Mouse (Mus musculus) stomach, embryonic 16.5 days (tissue): ENCODE measurements at regions not wholly inside any gene's neighbourhood (a gene's known extent, or its start where the extent isn't known, plus 50 kb on each side); places are given as distances from the start of the nearest gene placed in this dataset.
A peak's percentile ranks its signal among the peaks of the same experiment; 100 is the strongest.

Experiments used
- ATAC-seq: fragments of 200-750 bp; cut with Nextera tagmentation; 2 replicates; pipeline ENCODE4 v1.8.0; 2017; ENCODE audit warnings: moderate number of reproducible peaks, moderate TSS enrichment; ENCODE audit not compliant: insufficient read depth, low FRiP score
- H3K27ac ChIP-seq: fragments of 300-500 bp; sonication (generic); 2 replicates; pipeline ENCODE4 v1.5.1; 2014; ENCODE audit warnings: low read length
- H3K27me3 ChIP-seq: fragments of 300-500 bp; sonication (generic); 2 replicates; pipeline ENCODE4 v1.6.1; 2014; ENCODE audit warnings: low read length, control low read depth, mixed read lengths; ENCODE audit not compliant: control insufficient read depth, insufficient read depth
- H3K36me3 ChIP-seq: fragments of 300-500 bp; sonication (generic); 2 replicates; pipeline ENCODE4 v1.6.1; 2014; ENCODE audit warnings: low read length; ENCODE audit not compliant: control insufficient read depth, insufficient read depth
- H3K4me1 ChIP-seq: fragments of 300-500 bp; sonication (generic); 2 replicates; pipeline ENCODE4 v1.6.1; 2014; ENCODE audit warnings: low read length, control low read depth, mixed read lengths; ENCODE audit not compliant: control insufficient read depth, insufficient read depth
- H3K4me2 ChIP-seq: fragments of 300-500 bp; sonication (generic); 2 replicates; pipeline ENCODE4 v1.6.1; 2014; ENCODE audit warnings: low read depth, low read length, mixed read lengths
- H3K4me3 ChIP-seq: fragments of 300-500 bp; sonication (generic); replicated peaks from 2 replicates; pipeline ENCODE4 v1.5.1; 2014; ENCODE audit warnings: mild to moderate bottlenecking, low read length
- H3K9ac ChIP-seq: fragments of 300-500 bp; sonication (generic); 2 replicates; pipeline ENCODE4 v1.6.1; 2014; ENCODE audit warnings: low read length
- H3K9me3 ChIP-seq: fragments of 300-500 bp; sonication (generic); replicated peaks from 2 replicates; pipeline ENCODE4 v1.6.1; 2016; ENCODE audit warnings: low read length, control low read depth; ENCODE audit not compliant: control insufficient read depth
- WGBS: fragments of 180-500 bp; shearing (Covaris S2); extraction: QIAGEN DNeasy Blood & Tissue Kit; methylation state at CpG from one replicate; pipeline ENCODE4 v1.1.7; 2014; 5-methylcytosine and 5-hydroxymethylcytosine counted together

DNA sequence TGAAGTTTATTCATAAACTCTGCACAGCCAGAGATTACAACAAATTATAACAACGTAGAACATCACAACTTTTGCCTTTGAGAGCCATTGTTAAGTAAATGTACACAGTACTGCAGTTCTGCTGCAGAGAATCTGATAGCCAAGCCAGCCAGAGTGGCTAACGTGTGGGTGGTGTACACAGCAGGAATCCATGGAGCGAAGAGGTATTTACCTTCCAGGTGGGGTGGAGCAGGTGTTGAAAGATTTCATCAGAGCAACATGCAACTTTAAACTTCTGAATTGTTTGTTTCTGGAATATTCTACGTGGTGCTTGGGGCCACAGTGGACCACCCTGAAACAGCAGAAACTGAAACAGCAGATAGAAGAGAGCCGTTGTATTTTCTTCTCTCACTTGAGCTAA, 88.4 kb upstream of the Mgme1 start:
- no peaks in the 10 kb centered on the region for H3K9me3 ChIP-seq
- no peak overlapping the region for H3K4me3 ChIP-seq
- H3K27me3 ChIP-seq = no peaks in the 10 kb centered on the region
- no peak overlapping the region for H3K27ac ChIP-seq
- WGBS = 51% methylated on average over 5 of the region's 5 CpGs
- no peak overlapping the region for H3K4me2 ChIP-seq
- peak; percentile 74; the same call in 1 of the 2 replicates for ATAC-seq
- H3K4me1 ChIP-seq = peaks cover 6% of the 10 kb centered on the region
- H3K36me3 ChIP-seq = no peaks in the 10 kb centered on the region
- H3K9ac ChIP-seq = no peak overlapping the region

DNA sequence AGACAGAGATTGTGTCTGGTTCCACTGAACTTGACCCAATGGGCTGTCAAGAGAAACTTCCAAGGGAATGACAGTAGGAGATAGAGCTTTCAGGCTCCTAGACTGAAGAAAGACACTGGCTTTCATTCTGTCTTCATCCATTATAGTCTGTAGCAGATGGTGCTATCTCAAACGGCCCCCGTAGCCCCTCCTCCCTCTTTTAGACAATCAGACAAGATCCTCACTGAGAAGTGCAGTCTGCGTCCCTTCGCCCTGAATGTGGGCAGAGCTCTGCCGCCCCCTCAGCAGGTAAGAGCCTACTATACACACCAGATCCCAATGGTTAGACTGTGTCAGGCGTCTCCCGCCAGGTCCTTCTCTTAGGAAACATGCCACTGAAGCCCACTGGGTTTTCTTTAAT, 87.9 kb upstream of the Mgme1 start:
- Histone ChIP-seq H3K27ac (no peak overlapping the region), H3K9ac (no peak overlapping the region), H3K27me3 (no peaks in the 10 kb centered on the region)

DNA sequence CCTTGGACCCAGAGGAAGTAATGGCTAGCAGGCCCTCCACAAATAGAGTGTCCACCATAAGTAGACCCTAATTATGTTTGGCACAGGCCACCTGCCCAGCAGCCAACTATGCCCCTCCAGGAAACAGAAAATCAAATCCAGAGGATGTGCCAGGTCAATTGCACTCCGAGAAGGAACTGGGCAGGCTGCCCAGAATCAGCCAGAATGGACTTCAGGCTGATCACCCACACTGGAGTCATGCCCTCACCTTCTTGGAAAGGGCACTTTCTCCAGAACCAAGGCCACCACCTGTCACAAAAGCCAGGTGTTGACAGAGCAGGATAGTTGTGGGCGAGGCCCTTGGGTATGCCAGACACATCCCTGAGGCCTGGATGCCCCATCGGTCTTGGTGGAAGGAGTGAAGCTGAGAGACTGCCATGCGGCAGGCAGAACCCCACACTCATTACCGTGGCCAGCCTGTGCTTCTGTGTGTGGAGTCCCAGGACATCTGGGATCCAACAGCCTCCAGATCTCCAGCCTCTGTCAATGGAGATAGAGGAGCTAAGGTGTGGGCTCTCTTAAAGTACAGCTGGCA, 87.0 kb upstream of the Mgme1 start:
- Histone ChIP-seq H3K27ac (no peak overlapping the region), H3K4me1 (no peaks in the 10 kb centered on the region), H3K4me3 (no peak overlapping the region), H3K36me3 (no peaks in the 10 kb centered on the region), H3K27me3 (no peaks in the 10 kb centered on the region), H3K4me2 (no peak overlapping the region), H3K9me3 (no peaks in the 10 kb centered on the region), H3K9ac (no peak overlapping the region)
- ATAC-seq = peak; percentile 16; the same call in 1 of the 2 replicates
- 70% methylated on average over 5 of the region's 5 CpGs for WGBS

More for the DNA sequence above, 87.9 kb upstream of the Mgme1 start:
- H3K36me3 ChIP-seq = no peaks in the 10 kb centered on the region
- no peak for ATAC-seq
- 63% methylated on average over 7 of the region's 7 CpGs for WGBS
- H3K4me3 ChIP-seq = no peak overlapping the region
- H3K4me2 ChIP-seq = no peak overlapping the region
- no peaks in the 10 kb centered on the region for H3K9me3 ChIP-seq
- H3K4me1 ChIP-seq = peaks cover 2% of the 10 kb centered on the region; the same call in 1 of the 2 replicates

DNA sequence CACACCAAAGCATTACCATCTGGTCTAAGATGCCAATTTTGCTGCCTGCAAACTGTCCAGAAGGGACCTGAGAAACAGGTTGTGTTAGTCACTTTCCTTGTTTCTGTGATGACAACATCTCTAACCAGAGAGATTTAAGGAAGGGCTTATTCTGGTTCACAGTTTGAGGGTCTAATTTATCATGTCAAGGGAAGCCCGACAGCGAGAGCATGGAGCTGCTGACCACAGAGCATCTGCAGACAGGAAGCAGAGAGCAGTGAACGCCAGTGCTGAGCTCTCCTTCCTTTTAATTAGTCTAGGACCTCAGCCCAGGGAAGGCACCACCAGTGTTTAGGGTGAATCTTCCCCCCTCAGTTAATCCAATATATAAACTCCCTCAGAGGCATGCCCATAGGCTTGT, 85.3 kb upstream of the Mgme1 start:
- H3K9ac ChIP-seq = no peak overlapping the region

DNA sequence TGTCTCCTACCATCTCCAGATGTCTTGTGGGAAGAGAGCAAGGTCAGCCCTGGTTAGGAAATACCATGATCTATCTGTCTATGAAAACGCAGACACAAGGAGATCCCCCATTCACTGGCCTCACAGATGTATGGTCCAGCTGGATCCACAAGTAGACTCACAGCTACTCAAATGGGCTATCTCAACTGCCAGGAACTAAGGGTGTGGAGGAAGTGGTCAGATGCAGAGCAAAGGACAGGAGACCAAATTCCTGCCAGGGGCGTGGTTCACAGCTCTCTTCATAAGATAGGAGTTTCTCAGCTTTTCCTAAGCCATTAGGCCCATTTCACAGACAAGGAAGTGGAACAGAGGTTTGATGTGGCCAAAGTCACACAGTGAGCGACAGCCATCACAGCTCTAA, 84.0 kb upstream of the Mgme1 start:
- no peak for ATAC-seq
- no peaks in the 10 kb centered on the region for H3K27me3 ChIP-seq
- H3K9me3 ChIP-seq = no peaks in the 10 kb centered on the region
- H3K27ac ChIP-seq = no peak overlapping the region
- WGBS = 83% methylated on average over 3 of the region's 3 CpGs
- no peaks in the 10 kb centered on the region for H3K36me3 ChIP-seq
- H3K4me1 ChIP-seq = no peaks in the 10 kb centered on the region
- H3K4me2 ChIP-seq = no peak overlapping the region
- no peak overlapping the region for H3K4me3 ChIP-seq
- no peak overlapping the region for H3K9ac ChIP-seq

More for the DNA sequence above, 85.3 kb upstream of the Mgme1 start:
- no peaks in the 10 kb centered on the region for H3K9me3 ChIP-seq
- 51% methylated on average over 3 of the region's 3 CpGs for WGBS
- no peak overlapping the region for H3K4me2 ChIP-seq
- no peak for ATAC-seq
- no peak overlapping the region for H3K4me3 ChIP-seq
- no peaks in the 10 kb centered on the region for H3K27me3 ChIP-seq
- no peaks in the 10 kb centered on the region for H3K4me1 ChIP-seq
- H3K36me3 ChIP-seq = no peaks in the 10 kb centered on the region
- H3K27ac ChIP-seq = no peak overlapping the region

DNA sequence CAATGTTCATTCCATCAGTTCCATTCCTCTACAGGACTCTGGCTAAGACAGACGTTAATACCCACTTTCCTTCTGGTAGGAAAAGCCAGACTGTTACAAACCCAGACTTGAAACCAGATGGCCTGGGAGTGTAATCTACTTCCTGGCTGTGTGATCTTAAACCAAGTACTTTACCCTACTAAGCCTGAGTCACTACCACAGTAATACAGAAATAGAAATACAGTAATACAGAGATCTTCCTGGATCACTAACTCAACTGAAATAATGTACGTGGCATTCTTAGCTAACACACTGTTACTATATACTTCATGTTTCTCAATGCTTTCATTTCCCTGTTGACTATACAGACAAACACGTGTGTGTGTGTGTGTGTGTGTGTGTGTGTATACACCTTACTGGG, 82.4 kb upstream of the Mgme1 start:
- Histone ChIP-seq H3K4me2 (no peak overlapping the region), H3K27me3 (no peaks in the 10 kb centered on the region), H3K36me3 (no peaks in the 10 kb centered on the region), H3K4me3 (no peak overlapping the region), H3K9ac (no peak overlapping the region), H3K27ac (no peak overlapping the region), H3K9me3 (no peaks in the 10 kb centered on the region), H3K4me1 (no peaks in the 10 kb centered on the region)
- no peak for ATAC-seq
- 62% methylated on average over 3 of the region's 3 CpGs for WGBS

DNA sequence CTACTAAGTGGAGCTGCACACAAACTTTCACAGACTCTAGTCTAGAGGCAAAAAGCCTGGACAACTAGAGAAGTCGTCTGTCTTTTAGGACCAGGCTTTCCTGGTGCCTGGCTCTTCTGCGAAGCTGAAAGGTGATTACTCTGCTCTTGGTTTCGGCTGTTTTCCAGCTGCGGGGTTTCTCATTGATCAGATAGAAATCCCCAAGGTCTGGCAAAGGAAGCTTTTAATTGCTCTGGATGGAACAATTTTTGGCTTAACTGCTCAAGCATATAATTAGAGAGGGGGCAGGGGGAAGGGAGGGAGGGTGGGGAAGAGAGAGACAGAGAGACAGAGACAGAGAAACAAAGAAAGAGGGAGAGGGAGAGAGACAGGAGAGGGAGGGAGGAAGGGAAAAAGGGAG, 82.0 kb upstream of the Mgme1 start:
- H3K27ac ChIP-seq = no peak overlapping the region
- no peaks in the 10 kb centered on the region for H3K9me3 ChIP-seq
- no peaks in the 10 kb centered on the region for H3K36me3 ChIP-seq
- 40% methylated on average over 4 of the region's 4 CpGs for WGBS
- no peak overlapping the region for H3K9ac ChIP-seq
- H3K4me2 ChIP-seq = no peak overlapping the region
- ATAC-seq = no peak
- H3K4me1 ChIP-seq = no peaks in the 10 kb centered on the region
- no peaks in the 10 kb centered on the region for H3K27me3 ChIP-seq
- H3K4me3 ChIP-seq = no peak overlapping the region

DNA sequence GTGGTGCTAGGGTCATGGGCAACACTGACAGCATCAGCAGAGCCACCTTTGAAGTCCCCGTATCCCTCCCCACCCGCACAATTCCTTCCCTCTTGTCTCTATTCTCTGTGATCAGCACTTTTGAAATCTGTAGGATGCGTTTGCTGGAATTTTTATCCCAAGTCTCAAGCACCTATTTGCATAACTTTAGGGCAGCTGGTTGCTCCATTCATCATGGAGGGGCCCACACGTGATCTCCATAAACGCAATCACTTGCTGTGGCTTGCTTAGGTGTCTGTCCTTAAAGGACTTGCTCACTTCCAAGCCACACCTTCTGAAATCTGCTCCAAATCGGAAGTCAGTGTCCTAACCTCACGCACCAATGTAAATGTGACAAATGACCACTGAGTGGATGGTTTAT, 80.7 kb upstream of the Mgme1 start:
- Histone ChIP-seq H3K36me3 (no peaks in the 10 kb centered on the region), H3K9me3 (no peaks in the 10 kb centered on the region), H3K4me2 (no peak overlapping the region), H3K27me3 (no peaks in the 10 kb centered on the region), H3K27ac (no peak overlapping the region), H3K4me3 (no peak overlapping the region), H3K9ac (no peak overlapping the region), H3K4me1 (no peaks in the 10 kb centered on the region)
- WGBS = 73% methylated on average over 7 of the region's 7 CpGs
- no peak for ATAC-seq

DNA sequence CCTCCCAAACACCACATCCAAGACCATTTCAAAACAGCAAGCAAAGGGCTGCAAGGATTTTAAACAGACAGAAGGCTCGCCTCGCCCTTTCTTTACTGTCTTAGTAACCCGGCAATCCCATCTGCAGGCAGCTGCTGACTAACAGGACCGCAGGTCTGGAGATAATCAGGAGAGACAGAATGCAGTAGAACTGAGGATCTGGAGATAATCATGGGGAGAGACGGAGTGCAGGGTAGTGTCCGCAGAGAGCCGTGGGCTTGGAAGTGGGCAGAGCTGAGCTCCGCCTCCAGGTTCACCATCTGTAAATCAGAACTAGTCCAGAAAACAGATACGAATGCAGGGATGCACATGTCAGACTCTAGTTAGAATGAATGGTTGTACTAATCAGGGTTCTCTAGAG, 79.4 kb upstream of the Mgme1 start:
- H3K27ac ChIP-seq = no peak overlapping the region
- ATAC-seq = peak; percentile 35; the same call in 1 of the 2 replicates
- 55% methylated on average over 9 of the region's 9 CpGs for WGBS
- no peak overlapping the region for H3K9ac ChIP-seq
- H3K4me2 ChIP-seq = no peak overlapping the region
- no peaks in the 10 kb centered on the region for H3K27me3 ChIP-seq
- no peaks in the 10 kb centered on the region for H3K9me3 ChIP-seq
- H3K4me1 ChIP-seq = no peaks in the 10 kb centered on the region
- no peaks in the 10 kb centered on the region for H3K36me3 ChIP-seq
- H3K4me3 ChIP-seq = no peak overlapping the region

DNA sequence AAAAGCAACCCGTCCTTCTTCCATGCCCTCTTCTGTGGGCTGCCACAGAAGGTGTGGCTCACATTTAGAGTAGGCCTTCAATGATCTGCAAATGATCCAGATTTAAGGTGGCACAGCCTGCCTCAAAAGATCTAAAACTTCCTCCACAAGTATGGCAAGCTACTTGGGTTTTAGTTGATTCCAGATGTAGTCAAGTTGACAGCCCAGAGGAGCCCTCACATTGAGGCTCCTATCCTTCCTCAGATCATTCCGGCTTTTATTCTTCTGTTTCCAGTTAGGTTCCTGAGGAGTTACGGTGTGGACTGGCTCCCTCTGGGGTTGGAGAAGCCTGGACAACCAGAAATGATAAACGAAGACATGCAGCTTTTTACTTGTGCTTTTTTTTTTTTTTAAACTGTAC, 78.8 kb upstream of the Mgme1 start:
- no peak overlapping the region for H3K4me3 ChIP-seq
- no peaks in the 10 kb centered on the region for H3K27me3 ChIP-seq
- no peaks in the 10 kb centered on the region for H3K9me3 ChIP-seq
- no peak for ATAC-seq
- WGBS = 75% methylated on average over 4 of the region's 4 CpGs
- H3K27ac ChIP-seq = no peak overlapping the region
- no peak overlapping the region for H3K9ac ChIP-seq
- H3K4me2 ChIP-seq = no peak overlapping the region
- H3K36me3 ChIP-seq = no peaks in the 10 kb centered on the region
- H3K4me1 ChIP-seq = no peaks in the 10 kb centered on the region
